Mouse (Mus musculus): ENCODE measurements around the gene Mcu.

DNA sequence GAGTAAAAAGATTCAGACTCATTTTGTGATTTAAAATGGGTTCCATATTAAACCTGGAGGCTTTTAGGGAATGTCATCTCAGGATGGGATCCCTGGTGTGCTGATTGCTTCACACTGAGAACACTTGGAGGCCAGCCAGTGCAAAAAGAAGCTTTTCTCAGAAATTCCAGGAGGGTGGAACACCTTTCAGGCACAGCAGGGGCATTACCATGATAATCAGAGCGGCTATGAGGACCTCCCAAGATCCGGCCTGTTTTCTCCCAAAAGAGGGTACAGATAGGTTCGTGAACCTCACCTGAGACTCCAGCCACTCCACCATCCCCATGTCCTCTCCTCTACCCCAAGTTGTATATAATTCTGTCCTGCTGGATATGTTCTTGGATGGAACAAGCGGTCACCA, 57.9 kb downstream of the Mcu start:
- TF ChIP-seq CTCF (IDR thresholded peaks at IDR 0.05; ENCODE audit: control insufficient read depth, insufficient read depth, insufficient replicate concordance, low read depth, low read length) (no peak), POLR2A (IDR thresholded peaks at IDR 0.05; ENCODE audit: control insufficient read depth, low read depth, low read length) (no peak)

Data from testis, adult 2 months (tissue).